Mouse (Mus musculus): ENCODE results near the gene Tas2r135.

GRCm38 (mm10) chr6:42434446-42434845 is 29.2 kb downstream of the Tas2r135 start, which contains the start of gene Tas2r126:
- TF ChIP-seq GATA1 (IDR thresholded peaks at IDR 0.05; ENCODE audit: low read length) (no peak), TAL1 (IDR thresholded peaks at IDR 0.05; ENCODE audit: low read length) (no peak)
